Mouse (Mus musculus): ENCODE measurements at regions not wholly inside any gene's neighbourhood (a gene's known extent, or its start where the extent isn't known, plus 50 kb on each side); places are given as distances from the start of the nearest gene placed in this dataset.

DNA sequence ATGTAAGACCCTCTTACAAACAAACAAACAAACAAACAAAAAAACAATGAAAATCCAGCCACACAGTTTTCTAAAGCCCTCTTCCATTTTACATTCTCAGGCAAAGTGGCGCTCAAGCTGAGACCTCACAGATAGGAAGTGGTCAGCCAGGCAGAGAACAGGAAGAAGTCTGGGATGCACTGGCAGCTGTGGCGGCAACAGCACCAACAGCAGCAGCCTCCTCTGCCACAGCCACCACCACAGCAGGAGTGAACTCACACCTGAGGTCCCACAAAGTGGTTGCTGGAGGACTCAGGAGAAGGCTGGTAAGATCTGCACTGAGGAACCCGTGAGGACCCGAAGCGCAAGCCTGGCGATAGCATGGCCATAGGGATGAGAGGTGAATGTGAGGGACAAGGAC lies 156.3 kb downstream of the Grm4 start:
- Histone ChIP-seq H3K36me3 (ENCODE audit: control insufficient read depth, insufficient read depth) (no peaks in the 10 kb centered on the region), H3K4me3 (ENCODE audit: insufficient read depth, poor library complexity, severe bottlenecking) (no peak overlapping the region), H3K79me2 (ENCODE audit: control insufficient read depth, insufficient read depth) (no peaks in the 10 kb centered on the region), H3K27me3 (ENCODE audit: control insufficient read depth, insufficient read depth, insufficient read length) (peaks cover 24% of the 10 kb centered on the region), H3ac (ENCODE audit: control insufficient read depth, insufficient read length, low read depth) (no peak overlapping the region), H3K79me3 (ENCODE audit: low read depth) (no peaks in the 10 kb centered on the region)
- TF ChIP-seq USF1 (IDR thresholded peaks at IDR 0.05; ENCODE audit: low read depth) (no peak), CEBPB (IDR thresholded peaks at IDR 0.05; ENCODE audit: low read depth) (no peak), FOSL1 (IDR thresholded peaks at IDR 0.05; ENCODE audit: insufficient read depth, low read length, poor library complexity, severe bottlenecking) (no peak), CTCF (IDR thresholded peaks at IDR 0.05; ENCODE audit: control insufficient read depth, insufficient read depth, insufficient read length) (no peak), MYOG (IDR thresholded peaks at IDR 0.05; ENCODE audit: control insufficient read depth, extremely low read depth, insufficient read length) (no peak), MAX (IDR thresholded peaks at IDR 0.05) (no peak), MYOD1 (IDR thresholded peaks at IDR 0.05; ENCODE audit: control insufficient read depth, insufficient read length, low read depth) (no peak)

DNA sequence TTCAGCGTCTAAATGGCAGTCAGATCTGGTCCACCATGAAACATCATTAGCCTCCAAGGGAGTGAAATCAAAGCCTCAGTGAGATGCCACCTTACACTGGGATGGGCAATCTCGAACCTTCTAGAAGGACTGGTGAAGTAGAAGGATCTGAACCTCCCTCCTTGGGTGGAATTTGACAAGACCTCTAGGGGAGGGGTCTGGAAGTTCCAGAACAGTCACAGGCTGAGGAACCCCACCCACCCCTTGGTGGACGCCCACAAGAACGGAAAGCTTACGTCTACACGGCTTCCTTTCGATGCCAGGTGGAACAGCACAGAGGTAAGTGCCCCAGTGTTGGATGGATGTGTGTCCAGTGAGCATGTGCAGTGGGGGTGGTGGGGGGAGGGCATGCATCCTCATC lies 156.9 kb downstream of the Grm4 start:
- no peaks in the 10 kb centered on the region for H3K79me2 ChIP-seq (ENCODE audit: control insufficient read depth, insufficient read depth)
- TF ChIP-seq MYOD1 (IDR thresholded peaks at IDR 0.05; ENCODE audit: control insufficient read depth, insufficient read length, low read depth) (no peak), USF1 (IDR thresholded peaks at IDR 0.05; ENCODE audit: low read depth) (no peak), FOSL1 (IDR thresholded peaks at IDR 0.05; ENCODE audit: insufficient read depth, low read length, poor library complexity, severe bottlenecking) (no peak), CEBPB (IDR thresholded peaks at IDR 0.05; ENCODE audit: low read depth) (no peak), CTCF (IDR thresholded peaks at IDR 0.05; ENCODE audit: control insufficient read depth, insufficient read depth, insufficient read length) (no peak), MAX (IDR thresholded peaks at IDR 0.05) (no peak), MYOG (IDR thresholded peaks at IDR 0.05; ENCODE audit: control insufficient read depth, extremely low read depth, insufficient read length) (no peak)
- no peak overlapping the region for H3ac ChIP-seq (ENCODE audit: control insufficient read depth, insufficient read length, low read depth)
- peaks cover 24% of the 10 kb centered on the region for H3K27me3 ChIP-seq (ENCODE audit: control insufficient read depth, insufficient read depth, insufficient read length)
- H3K36me3 ChIP-seq (ENCODE audit: control insufficient read depth, insufficient read depth): no peaks in the 10 kb centered on the region
- no peak overlapping the region for H3K4me3 ChIP-seq (ENCODE audit: insufficient read depth, poor library complexity, severe bottlenecking)
- H3K79me3 ChIP-seq (ENCODE audit: low read depth): no peaks in the 10 kb centered on the region

DNA sequence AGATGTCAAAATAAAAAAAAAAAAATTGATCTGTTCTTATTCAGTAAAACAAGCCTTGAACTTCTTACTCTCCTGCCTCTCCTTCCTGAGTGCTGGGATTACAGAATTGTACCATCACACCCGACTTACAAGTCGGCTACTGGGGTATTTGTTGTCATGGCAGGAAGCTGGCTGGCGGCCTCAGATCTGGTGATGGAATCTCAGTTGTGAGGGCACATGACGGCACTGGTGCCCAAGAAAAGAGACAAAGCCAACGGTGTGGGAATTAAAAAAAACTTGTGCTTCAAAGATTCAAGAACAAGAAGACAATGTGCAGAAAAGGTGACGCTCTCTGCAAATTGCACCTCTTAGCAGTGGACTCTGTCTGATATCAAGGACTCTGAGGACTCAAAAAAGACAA lies 157.3 kb downstream of the Grm4 start:
- H3K27me3 ChIP-seq (ENCODE audit: control insufficient read depth, insufficient read depth, insufficient read length): peaks cover 27% of the 10 kb centered on the region
- H3K4me3 ChIP-seq (ENCODE audit: insufficient read depth, poor library complexity, severe bottlenecking): no peak overlapping the region
- TF ChIP-seq FOSL1 (IDR thresholded peaks at IDR 0.05; ENCODE audit: insufficient read depth, low read length, poor library complexity, severe bottlenecking) (no peak), CTCF (IDR thresholded peaks at IDR 0.05; ENCODE audit: control insufficient read depth, insufficient read depth, insufficient read length) (no peak), MYOD1 (IDR thresholded peaks at IDR 0.05; ENCODE audit: control insufficient read depth, insufficient read length, low read depth) (no peak), MAX (IDR thresholded peaks at IDR 0.05) (no peak), CEBPB (IDR thresholded peaks at IDR 0.05; ENCODE audit: low read depth) (no peak), MYOG (IDR thresholded peaks at IDR 0.05; ENCODE audit: control insufficient read depth, extremely low read depth, insufficient read length) (no peak), USF1 (IDR thresholded peaks at IDR 0.05; ENCODE audit: low read depth) (no peak)
- H3K36me3 ChIP-seq (ENCODE audit: control insufficient read depth, insufficient read depth): no peaks in the 10 kb centered on the region
- H3K79me2 ChIP-seq (ENCODE audit: control insufficient read depth, insufficient read depth): no peaks in the 10 kb centered on the region
- no peaks in the 10 kb centered on the region for H3K79me3 ChIP-seq (ENCODE audit: low read depth)
- no peak overlapping the region for H3ac ChIP-seq (ENCODE audit: control insufficient read depth, insufficient read length, low read depth)

DNA sequence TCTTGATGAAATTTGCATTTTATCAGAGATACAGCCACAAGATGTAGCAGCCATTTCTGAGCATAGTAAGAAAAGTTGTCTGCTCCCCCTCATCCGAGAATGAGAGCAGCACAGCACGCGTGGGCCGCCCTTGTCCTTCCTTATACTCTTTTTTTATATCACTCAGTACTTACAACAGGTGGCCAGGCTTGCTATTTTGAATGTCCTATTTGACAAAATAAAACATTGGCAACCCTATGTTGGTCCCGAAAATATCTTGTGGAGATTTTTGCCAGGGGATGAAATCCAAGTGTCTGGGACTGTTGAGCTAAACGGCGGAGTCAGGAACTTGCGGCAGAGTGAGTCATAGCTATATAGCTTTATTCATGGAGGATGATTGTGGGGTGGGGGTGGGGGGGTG lies 158.0 kb upstream of the Lemd2 start:
- Histone ChIP-seq H3K27me3 (ENCODE audit: control insufficient read depth, insufficient read depth, insufficient read length) (peaks cover 36% of the 10 kb centered on the region), H3ac (ENCODE audit: control insufficient read depth, insufficient read length, low read depth) (no peak overlapping the region), H3K79me3 (ENCODE audit: low read depth) (no peaks in the 10 kb centered on the region), H3K79me2 (ENCODE audit: control insufficient read depth, insufficient read depth) (no peaks in the 10 kb centered on the region), H3K36me3 (ENCODE audit: control insufficient read depth, insufficient read depth) (no peaks in the 10 kb centered on the region), H3K4me3 (ENCODE audit: insufficient read depth, poor library complexity, severe bottlenecking) (no peak overlapping the region)
- TF ChIP-seq USF1 (IDR thresholded peaks at IDR 0.05; ENCODE audit: low read depth): no peak
- TF ChIP-seq FOSL1 (IDR thresholded peaks at IDR 0.05; ENCODE audit: insufficient read depth, low read length, poor library complexity, severe bottlenecking): no peak
- TF ChIP-seq MYOG (IDR thresholded peaks at IDR 0.05; ENCODE audit: control insufficient read depth, extremely low read depth, insufficient read length): no peak
- no peak for TF ChIP-seq MAX (IDR thresholded peaks at IDR 0.05)
- no peak for TF ChIP-seq CEBPB (IDR thresholded peaks at IDR 0.05; ENCODE audit: low read depth)
- no peak for TF ChIP-seq MYOD1 (IDR thresholded peaks at IDR 0.05; ENCODE audit: control insufficient read depth, insufficient read length, low read depth)
- TF ChIP-seq CTCF (IDR thresholded peaks at IDR 0.05; ENCODE audit: control insufficient read depth, insufficient read depth, insufficient read length): no peak

GRCm38 (mm10) chr17:27361362-27361761 lies 157.1 kb upstream of the Lemd2 start:
- Histone ChIP-seq H3K36me3 (ENCODE audit: control insufficient read depth, insufficient read depth) (no peaks in the 10 kb centered on the region), H3K79me3 (ENCODE audit: low read depth) (no peaks in the 10 kb centered on the region), H3K4me3 (ENCODE audit: insufficient read depth, poor library complexity, severe bottlenecking) (no peak overlapping the region), H3K79me2 (ENCODE audit: control insufficient read depth, insufficient read depth) (no peaks in the 10 kb centered on the region), H3ac (ENCODE audit: control insufficient read depth, insufficient read length, low read depth) (no peak overlapping the region), H3K27me3 (ENCODE audit: control insufficient read depth, insufficient read depth, insufficient read length) (peaks cover 36% of the 10 kb centered on the region)
- TF ChIP-seq CTCF (IDR thresholded peaks at IDR 0.05; ENCODE audit: control insufficient read depth, insufficient read depth, insufficient read length) (no peak), FOSL1 (IDR thresholded peaks at IDR 0.05; ENCODE audit: insufficient read depth, low read length, poor library complexity, severe bottlenecking) (no peak), MYOD1 (IDR thresholded peaks at IDR 0.05; ENCODE audit: control insufficient read depth, insufficient read length, low read depth) (no peak), MYOG (IDR thresholded peaks at IDR 0.05; ENCODE audit: control insufficient read depth, extremely low read depth, insufficient read length) (no peak), MAX (IDR thresholded peaks at IDR 0.05) (no peak), USF1 (IDR thresholded peaks at IDR 0.05; ENCODE audit: low read depth) (no peak), CEBPB (IDR thresholded peaks at IDR 0.05; ENCODE audit: low read depth) (no peak)

DNA sequence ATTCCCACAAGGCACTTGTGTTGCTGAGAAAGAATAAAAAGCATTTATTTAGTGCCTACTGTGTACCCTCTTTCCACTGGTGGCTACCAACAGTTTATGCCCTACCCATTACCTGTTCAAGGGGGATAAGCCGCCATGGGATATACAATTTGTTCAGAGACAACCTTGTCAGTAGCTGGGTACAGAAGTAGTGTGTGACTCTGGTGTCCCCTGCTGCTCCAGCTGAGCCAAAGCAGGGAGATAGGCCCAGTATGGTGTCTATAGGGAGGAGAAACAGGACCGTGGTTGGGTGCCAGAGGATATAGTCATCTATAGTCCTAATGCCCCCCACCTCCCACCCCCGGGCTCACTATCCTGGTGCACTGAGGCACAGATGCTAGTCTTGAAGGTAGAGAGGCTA lies 152.6 kb upstream of the Lemd2 start:
- no peaks in the 10 kb centered on the region for H3K36me3 ChIP-seq (ENCODE audit: control insufficient read depth, insufficient read depth)
- no peaks in the 10 kb centered on the region for H3K79me2 ChIP-seq (ENCODE audit: control insufficient read depth, insufficient read depth)
- H3K27me3 ChIP-seq (ENCODE audit: control insufficient read depth, insufficient read depth, insufficient read length): peaks cover 27% of the 10 kb centered on the region
- TF ChIP-seq USF1 (IDR thresholded peaks at IDR 0.05; ENCODE audit: low read depth) (no peak), MAX (IDR thresholded peaks at IDR 0.05) (no peak), CEBPB (IDR thresholded peaks at IDR 0.05; ENCODE audit: low read depth) (no peak), MYOG (IDR thresholded peaks at IDR 0.05; ENCODE audit: control insufficient read depth, extremely low read depth, insufficient read length) (no peak), MYOD1 (IDR thresholded peaks at IDR 0.05; ENCODE audit: control insufficient read depth, insufficient read length, low read depth) (no peak), FOSL1 (IDR thresholded peaks at IDR 0.05; ENCODE audit: insufficient read depth, low read length, poor library complexity, severe bottlenecking) (no peak), CTCF (IDR thresholded peaks at IDR 0.05; ENCODE audit: control insufficient read depth, insufficient read depth, insufficient read length) (no peak)
- no peak overlapping the region for H3ac ChIP-seq (ENCODE audit: control insufficient read depth, insufficient read length, low read depth)
- no peaks in the 10 kb centered on the region for H3K79me3 ChIP-seq (ENCODE audit: low read depth)
- no peak overlapping the region for H3K4me3 ChIP-seq (ENCODE audit: insufficient read depth, poor library complexity, severe bottlenecking)
